Mouse (Mus musculus) thymus, postnatal 36 days (tissue): Measurements from ENCODE around the gene Cmtm3.
A peak's percentile ranks its signal among the peaks of the same experiment; 100 is the strongest.

Experiments
- DNase-seq, 2 experiments: peaks; one replicate each; pipeline ENCODE4 v3.0.0; 2022; ENCODE audit warnings: mixed read lengths in 2 of 2

Cmtm3 gene

DNA sequence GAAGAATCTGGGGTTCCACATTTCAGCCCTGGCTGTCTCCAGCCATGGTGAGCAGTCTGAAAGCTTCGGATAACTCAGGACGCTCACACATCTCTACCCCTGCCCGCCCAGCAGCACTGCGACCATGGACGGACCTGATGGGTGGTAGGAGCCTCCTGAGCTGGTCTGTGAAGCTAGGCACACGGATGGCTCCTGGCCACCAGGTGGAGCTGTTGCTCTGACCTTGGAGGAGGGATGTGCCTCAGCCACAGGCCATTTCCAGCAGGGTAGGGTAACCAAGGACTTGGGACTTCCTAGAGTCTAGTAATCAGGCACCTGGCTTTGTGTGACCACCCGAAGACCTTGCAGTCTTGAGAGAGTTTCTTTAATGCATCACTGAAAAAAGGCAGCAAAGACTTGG is 4.7 kb downstream of the Cmtm3 start:
- peak; percentile 74 to 80 for DNase-seq

- no peak for DNase-seq
These were observed 5.4 kb downstream of the Cmtm3 start for GRCm38 (mm10) chr8:104344622-104345021.

GRCm38 (mm10) chr8:104346706-104347105 is 7.5 kb downstream of the Cmtm3 start:
- DNase-seq, result no peak

DNA sequence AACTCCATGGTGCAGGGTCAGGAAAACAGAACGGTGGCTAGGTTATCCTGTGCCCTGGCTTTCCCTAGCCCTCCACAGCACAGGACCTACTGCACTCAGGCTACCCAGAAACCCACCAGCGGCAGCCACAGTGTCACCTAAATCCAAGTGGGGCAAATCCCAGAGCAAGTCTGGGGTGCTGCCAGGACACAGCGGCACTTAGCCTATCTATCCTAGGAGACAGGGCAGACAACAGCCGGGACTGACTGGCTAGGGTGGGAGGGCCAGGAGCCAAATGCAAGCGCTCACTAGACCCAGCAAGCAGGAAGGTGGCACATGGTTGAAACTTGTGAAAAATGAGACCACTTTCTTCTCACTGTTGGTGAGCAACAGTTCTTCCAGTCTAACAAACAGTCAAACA is 9.8 kb downstream of the Cmtm3 start:
- no peak for DNase-seq

GRCm38 (mm10) chr8:104350047-104350446 is 10.8 kb downstream of the Cmtm3 start:
- DNase-seq, result no peak

DNA sequence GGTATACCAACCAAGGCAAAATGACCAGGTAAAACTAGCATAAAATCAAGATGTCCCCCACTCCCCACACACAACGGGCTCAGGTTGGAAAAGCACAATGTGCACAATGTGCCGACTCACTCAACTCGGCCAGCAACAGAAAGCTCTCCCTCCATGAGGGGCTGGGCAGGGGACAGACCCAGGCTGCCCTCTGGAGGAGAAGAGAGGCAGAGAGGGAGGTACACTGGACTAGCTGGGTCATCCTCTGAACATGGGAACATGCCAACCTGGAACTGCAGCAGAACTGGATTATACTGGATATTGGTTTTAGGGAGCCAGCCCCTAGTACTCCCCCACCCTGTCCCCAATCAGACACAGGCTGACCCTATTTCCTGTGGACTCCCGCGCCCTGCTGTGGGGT is 14.0 kb downstream of the Cmtm3 start:
- no peak for DNase-seq

GRCm38 (mm10) chr8:104354504-104354903 is 15.3 kb downstream of the Cmtm3 start:
- no peak for DNase-seq

- DNase-seq, result no peak
These were observed 19.4 kb downstream of the Cmtm3 start for GRCm38 (mm10) chr8:104358637-104359036.

- no peak for DNase-seq
These were observed 20.7 kb downstream of the Cmtm3 start for GRCm38 (mm10) chr8:104359778-104360456.

DNA sequence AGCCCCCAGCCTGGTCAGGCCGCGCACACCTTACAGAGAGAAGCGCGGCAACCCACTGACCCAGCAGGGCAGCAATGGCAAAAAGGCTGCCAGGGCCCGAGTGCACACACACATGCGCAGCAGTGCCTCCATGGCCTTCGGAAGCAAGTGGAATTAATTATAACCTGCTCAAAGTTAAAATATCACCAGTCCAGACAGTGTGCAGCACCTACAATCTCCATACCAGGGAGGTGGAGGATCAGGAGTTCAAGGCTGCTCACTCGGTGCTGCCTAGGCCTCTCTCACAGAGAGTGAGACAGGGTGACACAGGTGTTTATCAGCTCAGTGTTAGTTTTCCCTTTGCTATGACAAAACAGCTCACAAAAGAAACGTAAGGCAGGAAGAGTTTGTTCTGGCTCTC is 26.5 kb downstream of the Cmtm3 start:
- no peak for DNase-seq

GRCm38 (mm10) chr8:104367398-104367797 is 28.2 kb downstream of the Cmtm3 start:
- no peak for DNase-seq

DNA sequence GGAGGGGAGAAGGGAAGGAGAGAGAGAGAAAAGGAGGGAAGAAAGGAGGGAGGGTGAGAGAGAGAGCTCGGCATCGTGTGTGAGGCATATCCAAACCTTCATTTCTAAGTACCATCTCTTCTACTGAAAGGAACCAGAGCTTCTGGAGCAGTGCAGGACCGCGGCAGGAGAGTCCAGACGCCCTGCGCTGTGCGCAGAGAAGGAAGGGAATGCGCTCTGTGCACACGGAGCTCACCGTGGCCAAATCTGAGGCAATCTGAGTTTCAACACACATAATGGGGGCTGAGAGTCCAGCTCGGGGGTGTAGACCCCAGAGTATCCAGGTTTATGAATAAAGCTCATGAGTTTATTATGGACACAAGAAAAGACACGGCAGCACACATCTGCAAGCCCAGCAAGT is 30.4 kb downstream of the Cmtm3 start:
- no peak for DNase-seq

DNA sequence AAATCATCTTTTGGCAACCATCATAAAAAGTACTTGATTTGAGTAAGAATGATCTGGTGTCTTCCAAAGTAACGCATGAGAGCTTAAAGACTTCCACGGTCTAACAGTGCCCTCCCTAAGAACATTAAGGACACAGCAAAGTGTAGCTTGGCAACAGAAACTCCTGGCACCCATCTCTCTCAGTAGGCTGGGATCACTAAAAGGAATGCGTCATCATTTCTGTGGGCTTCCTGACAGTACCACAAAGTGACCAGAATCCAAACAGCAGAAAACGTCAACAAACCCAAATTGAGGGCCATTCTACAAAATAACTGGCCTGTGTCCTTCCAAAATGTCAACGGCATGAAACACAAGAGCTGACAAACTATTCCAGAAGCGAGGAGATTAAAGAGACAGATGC is 30.9 kb downstream of the Cmtm3 start:
- no peak for DNase-seq

DNA sequence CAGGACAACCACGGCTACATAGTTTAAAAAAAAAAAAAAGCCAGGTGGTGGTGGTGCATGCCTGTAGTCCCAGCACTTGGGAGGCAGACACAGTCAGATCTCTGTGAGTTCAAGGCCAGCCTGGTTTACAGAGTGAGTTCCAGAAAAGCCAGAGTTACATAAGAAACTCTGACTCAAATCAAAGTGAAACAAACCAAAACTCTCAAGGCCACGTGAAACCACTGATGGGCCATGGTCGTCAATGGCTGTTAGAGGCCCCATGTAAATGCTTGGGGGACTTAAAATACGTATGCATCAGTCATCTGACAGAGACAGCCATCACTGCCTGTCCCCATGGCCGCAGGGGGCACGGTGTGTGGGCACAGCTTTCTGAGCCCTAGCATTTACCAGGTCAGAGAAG is 31.9 kb downstream of the Cmtm3 start:
- no peak for DNase-seq

DNA sequence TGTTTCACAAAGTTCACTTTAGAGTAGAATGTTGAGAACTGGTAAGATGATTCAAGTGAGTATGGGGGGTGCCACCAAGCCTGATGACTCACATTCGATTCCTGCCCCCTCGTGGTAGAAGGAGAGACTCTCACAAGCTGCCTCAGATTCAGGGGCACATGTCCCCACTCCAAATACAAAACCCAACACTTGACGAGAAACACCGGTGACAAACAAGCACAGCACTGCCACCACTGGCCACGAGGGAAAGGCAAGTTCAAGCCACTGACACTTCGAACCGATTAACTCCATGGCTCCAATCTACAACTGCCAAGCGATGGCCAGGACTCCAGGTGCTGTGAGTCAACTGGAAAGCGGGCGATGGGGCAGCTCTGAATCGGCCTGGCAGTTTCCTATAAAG is 34.6 kb downstream of the Cmtm3 start:
- DNase-seq, result no peak

DNA sequence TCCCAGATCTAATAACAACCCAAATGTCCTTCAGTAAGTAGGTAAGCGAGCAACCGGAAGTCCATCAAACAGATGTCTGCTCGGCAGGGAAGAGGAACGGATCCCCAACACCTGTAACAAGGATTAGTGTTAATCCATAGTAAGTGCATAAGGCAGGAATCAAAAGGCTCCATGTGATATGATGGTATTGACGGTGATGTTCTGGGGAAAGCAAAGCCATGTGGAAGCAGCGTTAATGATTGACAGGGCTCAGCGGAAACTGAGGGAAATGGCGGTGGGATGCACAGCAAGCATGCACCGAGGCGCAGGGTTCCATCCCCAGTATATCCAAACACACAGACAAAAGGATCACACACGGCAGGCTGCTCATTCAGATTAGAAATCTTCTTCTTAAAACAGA is 35.1 kb downstream of the Cmtm3 start:
- no peak for DNase-seq

GRCm38 (mm10) chr8:104374864-104375846 is 35.9 kb downstream of the Cmtm3 start:
- no peak for DNase-seq

DNA sequence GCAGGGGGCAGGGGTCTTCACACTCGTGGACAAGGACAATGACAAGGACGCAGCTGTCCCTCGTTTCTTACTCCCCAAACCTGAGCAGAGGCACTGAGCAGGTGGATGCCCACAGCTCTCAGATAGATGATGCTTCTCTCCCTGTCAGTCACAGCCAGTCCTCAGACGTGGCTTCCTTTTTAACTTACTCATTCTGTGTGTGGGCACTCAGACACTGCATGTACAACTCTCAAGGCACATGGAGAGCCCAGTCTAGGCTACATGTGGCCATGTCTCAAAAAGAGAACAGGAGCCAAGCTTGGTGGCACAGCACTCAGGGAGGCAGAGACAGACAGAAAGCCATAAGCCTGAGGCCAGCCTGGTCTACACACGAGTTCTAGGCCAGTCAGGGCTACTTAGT is 36.7 kb downstream of the Cmtm3 start:
- DNase-seq, result no peak

- DNase-seq, result no peak
These were observed 37.5 kb downstream of the Cmtm3 start for GRCm38 (mm10) chr8:104376669-104377068.

GRCm38 (mm10) chr8:104379301-104379836 is 40.2 kb downstream of the Cmtm3 start:
- no peak for DNase-seq

- DNase-seq, result no peak
These were observed 41.1 kb downstream of the Cmtm3 start for GRCm38 (mm10) chr8:104380269-104380668.

GRCm38 (mm10) chr8:104380961-104381411 is 41.8 kb downstream of the Cmtm3 start:
- no peak for DNase-seq

- DNase-seq, result no peak
These were observed 44.1 kb downstream of the Cmtm3 start for GRCm38 (mm10) chr8:104383296-104383695.

DNA sequence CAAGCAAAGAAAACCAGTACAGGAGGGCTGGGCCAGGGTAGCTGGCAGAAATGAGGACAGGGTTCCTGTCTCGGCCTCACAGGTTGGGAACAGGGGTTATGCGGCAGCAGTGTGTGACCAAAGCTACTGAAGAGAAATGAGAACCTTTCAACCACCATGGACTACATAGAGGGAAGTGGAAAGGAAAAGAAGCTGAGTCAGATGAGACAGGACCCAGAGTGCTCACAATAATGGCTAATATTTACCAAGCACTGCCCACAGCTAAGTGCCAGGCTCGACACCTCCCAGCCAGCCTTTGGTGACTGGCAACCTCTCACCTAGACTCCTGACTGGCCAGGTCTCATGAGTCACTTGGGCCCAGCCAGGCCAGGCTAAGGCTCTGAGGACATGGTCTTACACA is 44.8 kb downstream of the Cmtm3 start:
- no peak for DNase-seq
